Mouse (Mus musculus): Measurements from ENCODE around the gene Sdccag8. TPM values are rescaled to one million over a fixed set of nuclear protein-coding genes. Genes with fewer than 3 reads are reported as not detected.
"Not testable (repeated sequence)": the region's sequence is repeated elsewhere in the genome, so short reads cannot be mapped to it uniquely, and the experiment has no call there.

Sdccag8 gene
- total RNA-seq, 2 experiments from 2014 or later = 3.7 to 3.9 TPM

- no peak for DNase-seq (ENCODE audit: low spot score)
- intact Hi-C loops (cut with DNase I) = no loop called here
Measured at GRCm38 (mm10) chr1:176932320-176932950, 118.0 kb downstream of the Sdccag8 start.

- DNase-seq (ENCODE audit: low spot score) = no peak
- intact Hi-C loops (cut with DNase I) = no loop called here
Measured at GRCm38 (mm10) chr1:176933319-176933718, 118.9 kb downstream of the Sdccag8 start.

- intact Hi-C loops (cut with DNase I) = no loop called here
Measured at GRCm38 (mm10) chr1:176934043-176934762, 119.7 kb downstream of the Sdccag8 start.

GRCm38 (mm10) chr1:176939901-176940341, 125.5 kb downstream of the Sdccag8 start:
- intact Hi-C loops (cut with DNase I) = no loop called here
- no peak for DNase-seq (ENCODE audit: low spot score)

More at GRCm38 (mm10) chr1:176934043-176934762, 119.7 kb downstream of the Sdccag8 start:
- no peak for DNase-seq (ENCODE audit: low spot score)

GRCm38 (mm10) chr1:176941286-176941990, 127.0 kb downstream of the Sdccag8 start:
- intact Hi-C loops (cut with DNase I); DNase-seq (ENCODE audit: low spot score): not testable (repeated sequence)

- intact Hi-C loops (cut with DNase I) = no loop called here
- no peak for DNase-seq (ENCODE audit: low spot score)
Measured at GRCm38 (mm10) chr1:176943126-176943525, 128.7 kb downstream of the Sdccag8 start.

GRCm38 (mm10) chr1:176943987-176944386, 129.5 kb downstream of the Sdccag8 start:
- no peak for DNase-seq (ENCODE audit: low spot score)
- intact Hi-C loops (cut with DNase I) = no loop called here

- DNase-seq (ENCODE audit: low spot score) = no peak
- intact Hi-C loops (cut with DNase I) = no loop called here
Measured at GRCm38 (mm10) chr1:176944458-176945174, 130.2 kb downstream of the Sdccag8 start.

- no peak for DNase-seq (ENCODE audit: low spot score)
- intact Hi-C loops (cut with DNase I) = no loop called here
Measured at GRCm38 (mm10) chr1:176945175-176945540, 130.7 kb downstream of the Sdccag8 start.

- intact Hi-C loops (cut with DNase I) = no loop called here
- no peak for DNase-seq (ENCODE audit: low spot score)
Measured at GRCm38 (mm10) chr1:176946031-176946795, 131.8 kb downstream of the Sdccag8 start.

GRCm38 (mm10) chr1:176946796-176947181, 132.3 kb downstream of the Sdccag8 start:
- intact Hi-C loops (cut with DNase I) = no loop called here
- no peak for DNase-seq (ENCODE audit: low spot score)

GRCm38 (mm10) chr1:176948861-176949260, 134.4 kb downstream of the Sdccag8 start:
- intact Hi-C loops (cut with DNase I) = no loop called here
- no peak for DNase-seq (ENCODE audit: low spot score)

GRCm38 (mm10) chr1:176949320-176949719, 134.9 kb downstream of the Sdccag8 start:
- intact Hi-C loops (cut with DNase I) = no loop called here

GRCm38 (mm10) chr1:176950061-176950460, 135.6 kb downstream of the Sdccag8 start:
- intact Hi-C loops (cut with DNase I) = no loop called here
- no peak for DNase-seq (ENCODE audit: low spot score)

More at GRCm38 (mm10) chr1:176949320-176949719, 134.9 kb downstream of the Sdccag8 start:
- no peak for DNase-seq (ENCODE audit: low spot score)

GRCm38 (mm10) chr1:176951836-176952235, 137.4 kb downstream of the Sdccag8 start:
- intact Hi-C loops (cut with DNase I) = no loop called here
- DNase-seq (ENCODE audit: low spot score) = no peak

- intact Hi-C loops (cut with DNase I) = no loop called here
Measured at GRCm38 (mm10) chr1:176958311-176958710, 143.9 kb downstream of the Sdccag8 start.

GRCm38 (mm10) chr1:176961716-176962115, 147.3 kb downstream of the Sdccag8 start:
- intact Hi-C loops (cut with DNase I) = no loop called here

More at GRCm38 (mm10) chr1:176958311-176958710, 143.9 kb downstream of the Sdccag8 start:
- no peak for DNase-seq (ENCODE audit: low spot score)

GRCm38 (mm10) chr1:176962894-176963293, 148.4 kb downstream of the Sdccag8 start:
- intact Hi-C loops (cut with DNase I) = no loop called here
- no peak for DNase-seq (ENCODE audit: low spot score)

More at GRCm38 (mm10) chr1:176961716-176962115, 147.3 kb downstream of the Sdccag8 start:
- DNase-seq (ENCODE audit: low spot score) = no peak

- intact Hi-C loops (cut with DNase I) = no loop called here
- DNase-seq (ENCODE audit: low spot score) = no peak
Measured at GRCm38 (mm10) chr1:176967299-176967698, 152.8 kb downstream of the Sdccag8 start.

Measured in heart, postnatal 25 days (tissue).